Mouse (Mus musculus) megakaryocyte, embryonic 14.5 days (primary cell): ENCODE results near the gene Tmc5.

Experiments
- FLI1 ChIP-seq: IDR thresholded peaks from 2 replicates; pipeline ENCODE4 v1.6.1; 2012; ENCODE audit warnings: low read length, inconsistent platforms, mixed read lengths
- GATA1 ChIP-seq: IDR thresholded peaks from 3 replicates; pipeline ENCODE4 v1.6.1; 2012; ENCODE audit warnings: mixed read lengths, low read length, inconsistent platforms, borderline replicate concordance

DNA sequence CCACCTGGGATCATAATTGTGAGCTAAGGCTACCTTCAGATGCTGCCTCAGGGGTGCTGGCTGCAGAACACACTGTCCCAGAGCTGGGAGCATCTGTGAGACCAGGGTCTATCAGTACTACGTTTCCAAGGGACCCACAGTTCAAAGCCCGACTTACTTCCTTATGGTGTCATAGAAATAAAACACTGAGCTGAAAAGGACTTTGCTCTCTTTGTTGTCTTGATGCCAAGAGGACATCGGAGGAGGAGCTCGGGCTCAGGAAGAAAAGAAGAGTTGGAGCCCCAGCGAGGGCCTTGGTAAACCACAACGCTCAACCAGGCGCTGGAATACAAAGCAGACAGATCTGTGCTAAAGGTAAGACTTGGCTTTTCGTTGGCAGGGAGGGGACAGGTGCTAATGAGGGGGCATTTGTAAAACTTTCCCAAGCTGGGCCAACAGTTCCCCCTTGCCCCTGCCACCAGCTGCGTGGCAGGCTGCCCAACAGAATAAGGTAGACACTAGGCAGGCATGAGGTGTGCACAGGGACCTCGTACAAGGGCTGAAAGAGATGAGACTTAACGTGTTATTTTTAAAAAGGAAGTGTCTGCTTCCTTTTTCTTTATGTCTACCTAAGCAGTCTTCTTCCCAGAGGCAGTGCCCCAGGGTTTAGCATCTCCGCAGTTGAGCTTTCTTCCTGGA is 3.0 kb downstream of the Tmc5 start:
- TF ChIP-seq FLI1 (no peak), GATA1 (no peak)
